Mouse (Mus musculus): ENCODE measurements around the gene Gm49721. TPM values are rescaled to one million over a fixed set of nuclear protein-coding genes. Genes with fewer than 3 reads are reported as not detected.
"Not testable (repeated sequence)": the region's sequence is repeated elsewhere in the genome, so short reads cannot be mapped to it uniquely, and the experiment has no call there.

Gm49721 gene
- 0.33 and 0.75 TPM in 2 replicates for polyA plus RNA-seq (2015; fragmentation: Nextera tagmentation; extraction: Ambion mirVana)

DNA sequence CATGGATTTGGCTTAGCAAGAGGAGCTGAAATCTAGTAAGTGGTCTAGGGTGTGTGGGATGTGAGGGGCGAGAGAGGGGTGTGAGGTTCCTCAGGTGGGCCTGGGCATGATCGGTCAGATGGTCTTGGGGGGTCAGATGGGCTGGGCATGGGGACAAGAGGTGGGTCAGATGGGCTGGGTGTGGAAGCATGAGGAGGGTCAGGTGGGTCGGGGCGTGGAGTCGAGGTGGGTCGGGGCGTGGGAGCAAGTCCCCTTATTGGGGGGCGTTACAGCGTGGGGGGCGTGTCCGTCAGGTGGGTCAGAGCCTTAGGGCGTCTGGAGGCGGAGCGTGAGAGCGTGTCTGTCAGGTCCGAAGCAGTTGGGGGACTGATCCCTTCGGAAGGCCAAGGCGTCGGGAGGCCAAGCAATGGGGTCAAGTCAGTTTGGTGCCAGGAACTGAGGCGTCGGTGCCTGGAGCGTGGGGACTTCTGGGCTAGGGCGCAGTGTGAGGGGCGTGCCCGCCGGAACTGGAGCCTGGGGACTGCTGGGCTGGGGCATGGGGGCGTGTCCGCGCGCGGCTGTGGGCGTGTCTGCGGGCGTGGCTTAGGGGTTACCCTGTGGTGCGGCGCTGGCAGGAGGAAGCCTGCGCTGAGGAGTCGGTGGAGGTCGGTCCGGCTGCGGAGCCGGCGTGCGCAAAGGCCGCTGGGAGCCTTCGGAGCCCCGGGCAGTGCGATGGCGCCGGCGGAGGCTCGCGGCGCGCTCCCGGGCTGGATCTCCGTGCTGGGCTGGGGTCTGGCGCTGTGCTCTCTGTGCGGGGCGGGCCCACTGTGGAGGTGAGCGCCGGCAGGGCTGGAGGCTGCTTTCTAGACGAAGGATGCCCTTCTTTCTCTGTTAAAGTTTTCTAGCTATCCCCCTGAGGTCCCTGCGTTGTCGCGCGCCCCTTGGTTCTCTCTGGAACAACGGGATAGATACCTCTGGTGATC is at the start of gene Gm49721:
Gene Gm49721, plus strand, starts transcription at position 618 of the 962 bp plus-strand sequence.
- not testable (repeated sequence) for H3K4me1 ChIP-seq (ENCODE audit: insufficient read depth, low read length); H3K36me3 ChIP-seq (ENCODE audit: insufficient read depth, low read length); H3K9me3 ChIP-seq (ENCODE audit: low read length); H3K27me3 ChIP-seq (ENCODE audit: insufficient read depth, low read length)
- Histone ChIP-seq H3K27ac (ENCODE audit: low read length) (0 out of 2 replicates have a peak within 1 kb of the TSS, but pooled peaks have one; percentile 53), H3K9ac (replicated peaks; ENCODE audit: low read length) (peak within 1 kb of the TSS; percentile 72), H3K4me2 (replicated peaks; ENCODE audit: low read depth, low read length) (peak within 1 kb of the TSS; percentile 51), H3K4me3 (ENCODE audit: low read length) (peak within 1 kb of the TSS; percentile 55)
- 1% methylated on average over 31 of the region's 68 CpGs for WGBS
- ATAC-seq (ENCODE audit: low FRiP score, low TSS enrichment): peak; percentile 98

DNA sequence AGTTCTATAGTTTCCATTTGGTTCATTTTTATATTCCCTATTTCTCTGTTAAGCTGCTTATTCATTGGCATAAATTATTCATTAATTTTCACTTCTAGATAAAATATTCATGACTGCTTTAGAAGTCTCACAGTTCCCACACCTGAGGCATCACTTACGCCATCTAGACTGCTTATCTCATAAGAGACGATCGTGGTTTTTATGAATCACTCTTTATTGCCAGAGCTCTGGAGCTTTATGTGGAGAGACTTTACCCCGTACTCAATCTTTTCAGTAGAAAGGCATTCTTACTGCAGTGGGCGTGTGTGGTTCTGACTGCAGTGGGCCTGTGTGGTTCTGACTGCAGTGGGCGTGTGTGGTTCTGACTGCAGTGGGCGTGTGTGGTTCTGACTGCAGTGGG is 47.1 kb upstream of the Gm49721 start:
- H3K4me2 ChIP-seq (replicated peaks; ENCODE audit: low read depth, low read length); H3K36me3 ChIP-seq (ENCODE audit: insufficient read depth, low read length); H3K4me1 ChIP-seq (ENCODE audit: insufficient read depth, low read length); H3K9me3 ChIP-seq (ENCODE audit: low read length); ATAC-seq (ENCODE audit: low FRiP score, low TSS enrichment); H3K4me3 ChIP-seq (ENCODE audit: low read length); H3K27ac ChIP-seq (ENCODE audit: low read length); H3K27me3 ChIP-seq (ENCODE audit: insufficient read depth, low read length); H3K9ac ChIP-seq (replicated peaks; ENCODE audit: low read length): not testable (repeated sequence)
- WGBS: 95% methylated on average over 5 of the region's 7 CpGs

DNA sequence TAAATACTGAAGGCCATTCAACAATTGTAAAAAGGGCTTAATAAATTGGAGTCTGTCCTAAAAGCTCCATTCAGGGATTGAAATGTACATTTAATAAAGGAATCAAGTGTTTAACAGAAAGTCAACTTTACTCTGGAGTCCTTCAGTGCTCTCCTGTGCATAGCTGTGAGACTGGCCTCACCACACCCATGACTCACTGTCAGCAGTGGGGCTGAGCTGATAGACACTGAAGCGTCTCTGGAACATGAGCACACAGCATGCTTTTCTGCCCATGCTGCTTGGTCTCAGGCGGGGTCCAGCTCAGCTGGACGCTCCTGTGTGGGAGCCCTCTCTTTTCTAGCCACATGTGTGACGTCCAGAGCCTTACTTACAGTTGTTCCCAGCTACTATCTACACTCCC is 36.1 kb upstream of the Gm49721 start:
- not testable (repeated sequence) for H3K4me3 ChIP-seq (ENCODE audit: low read length); ATAC-seq (ENCODE audit: low FRiP score, low TSS enrichment); H3K27ac ChIP-seq (ENCODE audit: low read length); H3K9ac ChIP-seq (replicated peaks; ENCODE audit: low read length); H3K4me2 ChIP-seq (replicated peaks; ENCODE audit: low read depth, low read length); H3K27me3 ChIP-seq (ENCODE audit: insufficient read depth, low read length); H3K4me1 ChIP-seq (ENCODE audit: insufficient read depth, low read length); H3K36me3 ChIP-seq (ENCODE audit: insufficient read depth, low read length); H3K9me3 ChIP-seq (ENCODE audit: low read length)
- no CpG with 5 or more reads among the region's 4 CpGs for WGBS

DNA sequence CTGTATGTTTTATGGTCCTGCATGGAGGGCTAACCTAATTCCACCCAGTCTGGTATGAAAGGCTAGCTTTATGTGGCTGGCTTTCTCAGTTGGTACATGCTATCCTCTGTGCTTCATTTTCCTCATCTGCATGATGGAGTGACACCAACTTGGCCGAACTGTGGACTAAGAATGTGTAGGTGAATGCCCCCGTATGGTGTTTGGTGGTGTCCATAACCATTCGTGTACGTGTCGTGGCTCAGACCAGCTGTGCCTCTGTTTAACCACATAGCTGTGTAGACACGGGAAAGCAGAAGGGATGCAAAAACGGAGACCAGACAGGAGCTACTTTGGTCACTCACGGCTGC is 31.1 kb upstream of the Gm49721 start:
- H3K4me1 ChIP-seq (ENCODE audit: insufficient read depth, low read length); H3K27ac ChIP-seq (ENCODE audit: low read length); H3K9me3 ChIP-seq (ENCODE audit: low read length); H3K36me3 ChIP-seq (ENCODE audit: insufficient read depth, low read length); H3K9ac ChIP-seq (replicated peaks; ENCODE audit: low read length); H3K27me3 ChIP-seq (ENCODE audit: insufficient read depth, low read length): not testable (repeated sequence)
- H3K4me3 ChIP-seq (ENCODE audit: low read length): peak overlapping the region; percentile 58
- peak overlapping the region; percentile 61 for H3K4me2 ChIP-seq (replicated peaks; ENCODE audit: low read depth, low read length)
- ATAC-seq (ENCODE audit: low FRiP score, low TSS enrichment): peak; percentile 7; the same call in 1 of the 2 replicates
- no CpG with 5 or more reads among the region's 8 CpGs for WGBS

DNA sequence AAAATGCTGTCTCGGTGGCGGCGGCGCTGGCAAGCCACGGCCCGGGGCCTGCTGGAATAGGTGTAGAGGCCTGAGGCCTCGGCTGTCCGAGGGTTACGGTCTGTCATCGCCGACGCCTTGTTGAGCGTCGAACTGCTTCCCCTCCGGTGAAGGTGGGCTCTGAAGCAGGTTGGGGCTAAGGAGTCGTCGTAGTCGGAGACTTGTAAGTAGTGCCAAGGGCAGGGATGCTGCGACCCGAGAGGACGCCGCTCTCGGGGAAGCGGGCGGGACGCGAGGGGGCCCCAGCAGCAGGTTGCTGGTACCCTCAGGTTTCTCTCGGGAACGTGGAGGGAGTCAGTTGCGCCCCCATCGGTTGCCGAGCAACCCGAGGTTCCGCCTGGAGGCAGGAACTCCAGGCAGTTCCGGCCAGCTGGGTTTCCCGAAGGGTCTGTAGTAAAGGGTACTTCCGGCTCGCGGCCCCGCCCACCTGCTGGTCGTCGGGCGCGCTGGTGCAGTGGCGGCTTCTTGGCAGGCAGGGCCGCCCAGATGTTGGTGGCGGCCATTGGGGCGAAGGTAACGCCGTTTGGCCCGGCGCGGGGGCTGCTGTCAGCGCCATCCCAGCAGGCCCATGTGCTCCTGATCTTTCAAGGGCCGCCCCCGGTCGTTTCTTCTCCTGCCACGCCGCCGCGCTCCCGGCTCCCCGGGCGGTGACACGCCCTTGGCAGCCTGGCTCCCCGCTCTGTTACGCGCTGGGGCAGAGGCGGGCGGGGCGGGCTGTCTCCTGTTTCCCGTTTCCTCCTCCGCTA is 30.5 kb upstream of the Gm49721 start, which contains the start of gene Rsph3b:
Gene Rsph3b, minus strand, starts transcription at position 699 of the 785 bp plus-strand sequence.
- H3K36me3 ChIP-seq (ENCODE audit: insufficient read depth, low read length); H3K9me3 ChIP-seq (ENCODE audit: low read length); H3K27me3 ChIP-seq (ENCODE audit: insufficient read depth, low read length); H3K4me1 ChIP-seq (ENCODE audit: insufficient read depth, low read length): not testable (repeated sequence)
- Histone ChIP-seq H3K9ac (replicated peaks; ENCODE audit: low read length) (peak within 1 kb of the TSS; percentile 66), H3K4me3 (ENCODE audit: low read length) (peak within 1 kb of the TSS; percentile 58), H3K27ac (ENCODE audit: low read length) (peak within 1 kb of the TSS; percentile 90), H3K4me2 (replicated peaks; ENCODE audit: low read depth, low read length) (peak within 1 kb of the TSS; percentile 61)
- ATAC-seq (ENCODE audit: low FRiP score, low TSS enrichment): peak; percentile 98
- under 1% methylated on average over 69 of the region's 73 CpGs for WGBS

DNA sequence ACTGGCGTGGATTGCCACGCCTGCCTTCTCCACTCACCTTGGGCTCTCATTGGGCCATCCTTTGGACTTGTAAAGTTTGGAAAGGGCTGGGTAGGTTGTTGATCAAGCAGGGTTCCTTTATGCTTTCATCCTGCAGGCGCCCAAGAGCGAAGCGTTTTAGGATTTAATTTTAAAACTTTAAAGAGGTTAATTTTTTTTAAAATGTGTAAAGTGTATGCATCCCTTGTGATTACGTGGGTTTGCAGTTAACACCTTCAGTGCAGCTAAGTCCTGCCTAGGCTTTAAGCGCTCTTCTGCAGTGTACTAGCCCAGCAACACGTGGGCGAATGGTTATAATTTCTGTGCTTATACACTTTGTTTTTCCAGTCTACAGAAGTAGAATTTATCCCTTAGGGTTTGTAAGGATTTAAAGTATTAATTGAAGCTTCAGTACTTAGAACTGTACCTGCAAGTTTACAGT is 29.9 kb upstream of the Gm49721 start:
- H3K9ac ChIP-seq (replicated peaks; ENCODE audit: low read length): peak overlapping the region; percentile 66
- not testable (repeated sequence) for H3K9me3 ChIP-seq (ENCODE audit: low read length); H3K36me3 ChIP-seq (ENCODE audit: insufficient read depth, low read length); H3K4me1 ChIP-seq (ENCODE audit: insufficient read depth, low read length); H3K27me3 ChIP-seq (ENCODE audit: insufficient read depth, low read length)
- peak; percentile 33; the same call in 1 of the 2 replicates for ATAC-seq (ENCODE audit: low FRiP score, low TSS enrichment)
- 6% methylated on average over 9 of the region's 9 CpGs for WGBS
- peak overlapping the region; percentile 58 for H3K4me3 ChIP-seq (ENCODE audit: low read length)
- H3K27ac ChIP-seq (ENCODE audit: low read length): peak overlapping the region; percentile 90
- peak overlapping the region; percentile 61 for H3K4me2 ChIP-seq (replicated peaks; ENCODE audit: low read depth, low read length)

DNA sequence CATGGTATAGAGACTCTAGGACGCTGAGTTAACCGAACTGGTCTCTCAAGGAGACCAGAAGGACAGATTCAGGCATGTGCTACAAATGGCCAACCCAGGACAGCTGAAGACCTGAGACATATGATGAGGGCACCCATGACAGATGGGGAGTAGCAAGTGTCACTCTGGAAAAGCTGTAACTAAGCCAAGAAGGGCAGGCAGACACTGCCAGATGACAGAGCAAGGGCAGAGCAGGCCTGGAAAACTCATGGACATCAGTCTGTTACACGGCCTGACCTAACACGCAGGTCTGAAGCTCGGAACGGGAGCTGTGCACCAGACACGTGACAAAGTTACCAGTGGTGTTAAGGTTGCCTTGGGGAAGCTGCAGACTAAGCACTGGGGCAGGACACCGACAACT is 19.8 kb upstream of the Gm49721 start:
- not testable (repeated sequence) for H3K4me2 ChIP-seq (replicated peaks; ENCODE audit: low read depth, low read length); H3K36me3 ChIP-seq (ENCODE audit: insufficient read depth, low read length); H3K9ac ChIP-seq (replicated peaks; ENCODE audit: low read length); H3K27ac ChIP-seq (ENCODE audit: low read length); H3K4me3 ChIP-seq (ENCODE audit: low read length); H3K4me1 ChIP-seq (ENCODE audit: insufficient read depth, low read length); ATAC-seq (ENCODE audit: low FRiP score, low TSS enrichment); H3K27me3 ChIP-seq (ENCODE audit: insufficient read depth, low read length); H3K9me3 ChIP-seq (ENCODE audit: low read length)
- 92% methylated on average over 5 of the region's 8 CpGs for WGBS

DNA sequence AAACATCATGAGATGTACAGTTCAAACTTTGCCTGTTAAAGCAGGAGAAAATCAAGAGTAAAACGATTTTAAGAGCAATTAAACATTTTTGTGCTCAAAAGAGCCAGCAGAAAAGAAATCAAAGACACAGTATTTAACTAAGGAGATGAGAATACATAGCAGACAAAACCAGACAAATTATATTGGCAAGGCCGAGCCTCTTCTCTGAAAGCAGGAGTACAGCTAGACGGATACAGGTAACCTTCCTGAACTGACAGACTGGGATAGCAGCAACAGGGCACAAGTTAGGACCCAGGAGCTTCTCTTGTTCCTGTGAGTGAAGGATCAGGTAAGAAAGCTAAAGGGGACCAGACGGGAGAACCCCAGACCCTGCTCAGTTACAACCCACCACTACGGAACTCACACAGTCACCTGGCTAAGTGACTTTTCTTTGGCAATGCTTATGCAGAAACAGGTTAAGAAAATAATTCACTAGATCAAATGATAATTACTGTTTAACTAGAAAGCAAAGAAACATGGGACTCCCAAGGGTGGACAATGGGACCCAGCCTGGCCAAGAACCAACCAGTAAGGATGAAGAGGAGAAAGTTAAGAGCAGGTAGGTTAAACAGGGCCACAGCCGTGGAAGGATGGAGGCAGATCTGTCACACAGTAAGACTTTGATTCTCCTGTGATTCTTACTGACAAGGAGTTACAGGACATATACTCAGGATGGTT is 19.0 kb upstream of the Gm49721 start:
- H3K27ac ChIP-seq (ENCODE audit: low read length); H3K27me3 ChIP-seq (ENCODE audit: insufficient read depth, low read length); ATAC-seq (ENCODE audit: low FRiP score, low TSS enrichment); H3K4me1 ChIP-seq (ENCODE audit: insufficient read depth, low read length); H3K9ac ChIP-seq (replicated peaks; ENCODE audit: low read length); H3K36me3 ChIP-seq (ENCODE audit: insufficient read depth, low read length); H3K9me3 ChIP-seq (ENCODE audit: low read length): not testable (repeated sequence)
- WGBS: 63% methylated on average over 3 of the region's 6 CpGs
- H3K4me3 ChIP-seq (ENCODE audit: low read length): peak overlapping the region; percentile 52
- H3K4me2 ChIP-seq (replicated peaks; ENCODE audit: low read depth, low read length): peak overlapping the region; percentile 45

DNA sequence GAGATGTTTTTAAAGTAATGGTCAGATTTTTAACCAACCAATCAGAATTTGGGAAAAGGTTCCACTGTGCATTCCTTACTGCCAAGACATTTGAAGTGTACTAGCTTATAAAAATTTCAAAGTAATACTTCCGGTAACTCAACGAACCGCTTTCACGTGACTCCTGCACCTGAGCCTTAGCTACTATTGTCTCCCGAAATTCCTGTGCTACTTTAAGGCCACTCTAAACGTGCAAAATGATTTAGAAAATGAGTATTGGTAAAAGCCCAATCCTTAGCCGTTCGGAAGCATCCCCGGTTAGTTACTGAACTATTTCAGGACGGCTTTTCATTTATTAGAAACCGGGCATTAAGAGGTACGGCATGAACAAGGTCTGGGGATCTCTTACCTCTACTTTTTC is 18.4 kb upstream of the Gm49721 start:
- not testable (repeated sequence) for H3K27me3 ChIP-seq (ENCODE audit: insufficient read depth, low read length); H3K9me3 ChIP-seq (ENCODE audit: low read length); H3K4me1 ChIP-seq (ENCODE audit: insufficient read depth, low read length); H3K27ac ChIP-seq (ENCODE audit: low read length); ATAC-seq (ENCODE audit: low FRiP score, low TSS enrichment); H3K36me3 ChIP-seq (ENCODE audit: insufficient read depth, low read length)
- 0% methylated on average over 11 of the region's 12 CpGs for WGBS
- H3K4me2 ChIP-seq (replicated peaks; ENCODE audit: low read depth, low read length): peak overlapping the region; percentile 45
- peak overlapping the region; percentile 65; the same call in 1 of the 2 replicates for H3K9ac ChIP-seq (replicated peaks; ENCODE audit: low read length)
- peak overlapping the region; percentile 52 for H3K4me3 ChIP-seq (ENCODE audit: low read length)
